Comparison of ENCODE assay signal across 8 mouse cellular contexts in genomic region chr13:113417757-113418483, GRCm38 (mm10).
A peak's percentile ranks its signal among the peaks of the same experiment; 100 is the strongest.
DNase-seq lines count a peak whose midpoint lies in the region; ATAC-seq lines count a peak whose summit lies in the region.

No protein-coding gene starts in this region.

- ATAC-seq in liver, embryonic 12.5 days: no peak
- peak; percentile 79 for ATAC-seq in limb, embryonic 12.5 days (ENCODE audit: insufficient number of reproducible peaks, insufficient read depth, low FRiP score, low TSS enrichment, low read depth)
- ATAC-seq in neutrophil, adult 5-6 weeks (ENCODE audit: extremely low read depth, insufficient number of reproducible peaks, low FRiP score, poor library complexity, severe bottlenecking): peak; percentile 93

- peak; percentile 31 for DNase-seq in liver
- peak; percentile 47 for DNase-seq in adrenal gland, postnatal 14 days
- peak; percentile 68 for DNase-seq in forelimb bud, embryonic 11.5 days (ENCODE audit: low read depth, low spot score)
- DNase-seq in kidney, adult 18-20 months: peak; percentile 17
- no peak for DNase-seq in cerebellum, adult 11 months

- no peaks in the 10 kb centered on the region for H3K9me3 ChIP-seq in liver, embryonic 12.5 days (replicated peaks)
- no peaks in the 10 kb centered on the region for H3K9me3 ChIP-seq in limb, embryonic 12.5 days

- H3K36me3 ChIP-seq in liver, embryonic 12.5 days: no peaks in the 10 kb centered on the region
- H3K36me3 ChIP-seq in limb, embryonic 12.5 days: no peaks in the 10 kb centered on the region

- peaks cover 5% of the 10 kb centered on the region; the same call in 1 of the 2 replicates for H3K4me1 ChIP-seq in liver, embryonic 12.5 days
- peaks cover 13% of the 10 kb centered on the region for H3K4me1 ChIP-seq in limb, embryonic 12.5 days (replicated peaks)

- no peaks in the 10 kb centered on the region for H3K27me3 ChIP-seq in liver, embryonic 12.5 days (replicated peaks)
- H3K27me3 ChIP-seq in limb, embryonic 12.5 days: no peaks in the 10 kb centered on the region

- no peak overlapping the region for H3K27ac ChIP-seq in liver, embryonic 12.5 days
- peak overlapping the region; percentile 4; the same call in 1 of the 2 replicates for H3K27ac ChIP-seq in limb, embryonic 12.5 days

- H3K4me3 ChIP-seq in liver, embryonic 12.5 days: no peak overlapping the region
- H3K4me3 ChIP-seq in limb, embryonic 12.5 days (replicated peaks): no peak overlapping the region

- no peak overlapping the region for H3K4me2 ChIP-seq in liver, embryonic 12.5 days
- no peak overlapping the region for H3K4me2 ChIP-seq in limb, embryonic 12.5 days

- no peak overlapping the region for H3K9ac ChIP-seq in liver, embryonic 12.5 days
- no peak overlapping the region for H3K9ac ChIP-seq in limb, embryonic 12.5 days (replicated peaks)

- WGBS in liver, embryonic 12.5 days (ENCODE audit: insufficient replicate concordance): 39% methylated on average over 9 of the region's 9 CpGs
- WGBS in limb, embryonic 12.5 days: 30% methylated on average over 9 of the region's 9 CpGs
